Comparison of ENCODE assay signal across 9 mouse cellular contexts in genomic region chr10:61715996-61716864, GRCm38 (mm10). TPM values are rescaled to one million over a fixed set of nuclear protein-coding genes. Genes with fewer than 3 reads are reported as not detected.
DNase-seq lines count a peak whose midpoint lies in the region; ATAC-seq and TF ChIP-seq lines count a peak whose summit lies in the region.
"Had no signal": no experiment of that assay in that cellular context is flagged by ENCODE, and none has a peak within 500 bp of the region (broad histone marks: within the 10 kb centered on the region; RNA-seq: fewer than 3 reads in every experiment).

No protein-coding gene starts in this region.

- no peak overlapping the region for H3K9ac ChIP-seq in lung, embryonic 14.5 days
- H3K9ac ChIP-seq in forebrain, embryonic 14.5 days (ENCODE audit: low read length): no peak overlapping the region
- no peak overlapping the region for H3K9ac ChIP-seq in limb, embryonic 15.5 days

- no peak for ATAC-seq in lung, embryonic 14.5 days (ENCODE audit: insufficient read depth)
- ATAC-seq in forebrain, embryonic 14.5 days: no peak
- ATAC-seq in limb, embryonic 15.5 days (ENCODE audit: insufficient number of reproducible peaks, low FRiP score, low TSS enrichment, low read depth): no peak

- H3K4me3 ChIP-seq in lung, embryonic 14.5 days (ENCODE audit: low read depth, low read length): no peak overlapping the region
- H3K4me3 ChIP-seq in forebrain, embryonic 14.5 days (ENCODE audit: low read depth, low read length): no peak overlapping the region
- H3K4me3 ChIP-seq in limb, embryonic 15.5 days: peak overlapping the region; percentile 62; the same call in 1 of the 2 replicates
- 0 out of 2 replicates have a peak overlapping the region, but pooled peaks have one; percentile 85 for H3K4me3 ChIP-seq in small intestine, adult 2 months (ENCODE audit: low read depth, low read length)

- H3K27ac ChIP-seq in lung, embryonic 14.5 days (ENCODE audit: low read depth): no peak overlapping the region
- no peak overlapping the region for H3K27ac ChIP-seq in forebrain, embryonic 14.5 days (ENCODE audit: low read depth, low read length)
- H3K27ac ChIP-seq in limb, embryonic 15.5 days: no peak overlapping the region
- no peak overlapping the region for H3K27ac ChIP-seq in small intestine, adult 2 months (ENCODE audit: insufficient read depth, low read depth, low read length)

- no peaks in the 10 kb centered on the region for H3K27me3 ChIP-seq in lung, embryonic 14.5 days (ENCODE audit: insufficient read depth, low read length)
- H3K27me3 ChIP-seq in forebrain, embryonic 14.5 days (replicated peaks; ENCODE audit: control insufficient read depth, insufficient read depth, low read length): no peaks in the 10 kb centered on the region
- no peaks in the 10 kb centered on the region for H3K27me3 ChIP-seq in limb, embryonic 15.5 days
- H3K27me3 ChIP-seq in small intestine, adult 2 months (ENCODE audit: control insufficient read depth, insufficient read depth, low read length): no peaks in the 10 kb centered on the region

- no peak for DNase-seq in lung, embryonic 14.5 days
- no peak for DNase-seq in lung, postnatal 14 days
- DNase-seq in forebrain, embryonic 14.5 days (ENCODE audit: low spot score): no peak
- DNase-seq in thymus, postnatal 10 days (ENCODE audit: low spot score in 2 of 2): no peak
- DNase-seq in retina, embryonic 14.5 days (ENCODE audit: low spot score): no peak
- DNase-seq in MN1 (ENCODE audit: low spot score): no peak
- DNase-seq: right cerebral cortex, postnatal 4 days had no signal

- TF ChIP-seq CTCF in lung, embryonic 14.5 days (IDR thresholded peaks at IDR 0.05; ENCODE audit: low read depth): no peak
- no peak for TF ChIP-seq CTCF in small intestine, adult 2 months (IDR thresholded peaks at IDR 0.05; ENCODE audit: extremely low read depth, insufficient read length, insufficient replicate concordance, low read depth, low read length)

- WGBS in lung, embryonic 14.5 days: 64% methylated on average over 7 of the region's 7 CpGs
- 73% methylated on average over 7 of the region's 7 CpGs for WGBS in forebrain, embryonic 14.5 days
- 75% methylated on average over 7 of the region's 7 CpGs for WGBS in limb, embryonic 15.5 days
- WGBS in small intestine, adult 2 months: 78% methylated on average over 7 of the region's 7 CpGs

- H3K4me2 ChIP-seq in lung, embryonic 14.5 days: peak overlapping the region; percentile 76
- peak overlapping the region; percentile 78; the same call in 1 of the 2 replicates for H3K4me2 ChIP-seq in forebrain, embryonic 14.5 days (ENCODE audit: low read length)
- peak overlapping the region; percentile 83 for H3K4me2 ChIP-seq in limb, embryonic 15.5 days

- TF ChIP-seq POLR2A in small intestine, adult 2 months (IDR thresholded peaks at IDR 0.05; ENCODE audit: low read depth, low read length): no peak

- H3K9me3 ChIP-seq in lung, embryonic 14.5 days (ENCODE audit: low read depth, low read length): no peaks in the 10 kb centered on the region
- no peaks in the 10 kb centered on the region for H3K9me3 ChIP-seq in forebrain, embryonic 14.5 days (replicated peaks; ENCODE audit: control insufficient read depth, low read length)
- no peaks in the 10 kb centered on the region for H3K9me3 ChIP-seq in limb, embryonic 15.5 days

- H3K36me3 ChIP-seq in lung, embryonic 14.5 days (ENCODE audit: insufficient read depth): no peaks in the 10 kb centered on the region
- no peaks in the 10 kb centered on the region for H3K36me3 ChIP-seq in forebrain, embryonic 14.5 days (ENCODE audit: control insufficient read depth, insufficient read depth, low read length)
- no peaks in the 10 kb centered on the region for H3K36me3 ChIP-seq in limb, embryonic 15.5 days
- no peaks in the 10 kb centered on the region for H3K36me3 ChIP-seq in small intestine, adult 2 months (ENCODE audit: control insufficient read depth, insufficient read depth, low read length)

- 0 out of 2 replicates have a peak, but pooled peaks cover 3% of the 10 kb centered on the region for H3K4me1 ChIP-seq in lung, embryonic 14.5 days (ENCODE audit: insufficient read depth)
- peaks cover 3% of the 10 kb centered on the region; the same call in 1 of the 2 replicates for H3K4me1 ChIP-seq in forebrain, embryonic 14.5 days (ENCODE audit: control insufficient read depth, insufficient read depth, low read length)
- H3K4me1 ChIP-seq in limb, embryonic 15.5 days: peaks cover 11% of the 10 kb centered on the region
- H3K4me1 ChIP-seq in small intestine, adult 2 months (ENCODE audit: control insufficient read depth, insufficient read depth, insufficient read length, low read length): peaks cover 10% of the 10 kb centered on the region

RNA-seq across cellular contexts. Expression of gene Aifm2, which starts 1.2 kb away (rescaled TPM):
- 11.5 and 12.1 TPM in 2 replicates for polyA plus RNA-seq in lung, embryonic 14.5 days (2014; fragmentation: Nextera tagmentation; extraction: Ambion mirVana)
- 4.4 and 5.2 TPM in 2 replicates for polyA plus RNA-seq in forebrain, embryonic 14.5 days (2014; fragmentation: Nextera tagmentation; extraction: Ambion mirVana)
- 12.5 and 14.9 TPM in 2 replicates for polyA plus RNA-seq in limb, embryonic 15.5 days (2015; fragmentation: Nextera tagmentation; extraction: Ambion mirVana)
- 4.9 and 6.7 TPM in 2 replicates for polyA plus RNA-seq in small intestine, adult 2 months (2012; rRNA removed)

RNA-seq across cellular contexts. Expression of gene Tysnd1, which starts 20.9 kb away (rescaled TPM):
- polyA plus RNA-seq in lung, embryonic 14.5 days (2014; fragmentation: Nextera tagmentation; extraction: Ambion mirVana): 37.2 and 41.4 TPM in 2 replicates
- polyA plus RNA-seq in forebrain, embryonic 14.5 days (2014; fragmentation: Nextera tagmentation; extraction: Ambion mirVana): 23.7 and 24.6 TPM in 2 replicates
- 31.0 and 33.1 TPM in 2 replicates for polyA plus RNA-seq in limb, embryonic 15.5 days (2015; fragmentation: Nextera tagmentation; extraction: Ambion mirVana)
- polyA plus RNA-seq in small intestine, adult 2 months (2012; rRNA removed): 83.5 and 110 TPM in 2 replicates

RNA-seq across cellular contexts. Expression of gene Sar1a, which starts 36.1 kb away (rescaled TPM):
- polyA plus RNA-seq in lung, embryonic 14.5 days (2014; fragmentation: Nextera tagmentation; extraction: Ambion mirVana): 265 and 272 TPM in 2 replicates
- 245 and 253 TPM in 2 replicates for polyA plus RNA-seq in forebrain, embryonic 14.5 days (2014; fragmentation: Nextera tagmentation; extraction: Ambion mirVana)
- polyA plus RNA-seq in limb, embryonic 15.5 days (2015; fragmentation: Nextera tagmentation; extraction: Ambion mirVana): 323 and 343 TPM in 2 replicates
- 16.3 and 22.9 TPM in 2 replicates for polyA plus RNA-seq in small intestine, adult 2 months (2012; rRNA removed)

Comparison
In these comparisons a context has a peak if more than half of its experiments do, and no peak if none do; other contexts are left out.
1. H3K4me3 ChIP-seq: peak in limb, embryonic 15.5 days (single experiment) and small intestine, adult 2 months (single experiment); none in lung, embryonic 14.5 days (single experiment) and forebrain, embryonic 14.5 days (single experiment).
2. RNA of gene Sar1a, which starts 36.1 kb away (polyA plus RNA-seq): 323 to 343 TPM in limb, embryonic 15.5 days, 265 to 272 TPM in lung, embryonic 14.5 days and 245 to 253 TPM in forebrain, embryonic 14.5 days; 16.3 to 22.9 TPM in small intestine, adult 2 months; every median in the first group is over 10 times any median in the second.
3. Peak in every context shown above with its lines, with median percentiles within 50 percentile points of each other: H3K4me2 ChIP-seq.